Mouse (Mus musculus): ENCODE results near the gene Sgpp2. TPM values are rescaled to one million over a fixed set of nuclear protein-coding genes. Genes with fewer than 3 reads are reported as not detected.

The Sgpp2 gene
- polyA plus RNA-seq, 1 experiment, result not detected

- no peak overlapping the region for H3K4me3 ChIP-seq (ENCODE audit: insufficient read depth, low read depth, low read length)
- H3K4me1 ChIP-seq (ENCODE audit: control insufficient read depth, insufficient read depth, insufficient read length, low read length), result peaks cover 2% of the 10 kb centered on the region
- H3K27ac ChIP-seq (replicated peaks; ENCODE audit: low read depth, low read length), result no peak overlapping the region
Observed at GRCm38 (mm10) chr1:78436445-78436844, 126.3 kb downstream of the Sgpp2 start.

- H3K4me3 ChIP-seq (ENCODE audit: insufficient read depth, low read depth, low read length), result no peak overlapping the region
- H3K27ac ChIP-seq (replicated peaks; ENCODE audit: low read depth, low read length), result no peak overlapping the region; the same call in 1 of the 2 replicates
- peaks cover 2% of the 10 kb centered on the region for H3K4me1 ChIP-seq (ENCODE audit: control insufficient read depth, insufficient read depth, insufficient read length, low read length)
Observed at GRCm38 (mm10) chr1:78437150-78437549, 127.0 kb downstream of the Sgpp2 start.

GRCm38 (mm10) chr1:78440716-78441115 is 130.6 kb downstream of the Sgpp2 start:
- Histone ChIP-seq H3K4me1 (ENCODE audit: control insufficient read depth, insufficient read depth, insufficient read length, low read length) (peaks cover 2% of the 10 kb centered on the region), H3K4me3 (ENCODE audit: insufficient read depth, low read depth, low read length) (no peak overlapping the region), H3K27ac (replicated peaks; ENCODE audit: low read depth, low read length) (no peak overlapping the region)

GRCm38 (mm10) chr1:78443056-78443455 is 132.9 kb downstream of the Sgpp2 start:
- Histone ChIP-seq H3K4me1 (ENCODE audit: control insufficient read depth, insufficient read depth, insufficient read length, low read length) (no peaks in the 10 kb centered on the region), H3K4me3 (ENCODE audit: insufficient read depth, low read depth, low read length) (no peak overlapping the region), H3K27ac (replicated peaks; ENCODE audit: low read depth, low read length) (no peak overlapping the region)

GRCm38 (mm10) chr1:78446232-78446631 is 136.1 kb downstream of the Sgpp2 start:
- Histone ChIP-seq H3K4me1 (ENCODE audit: control insufficient read depth, insufficient read depth, insufficient read length, low read length) (no peaks in the 10 kb centered on the region), H3K27ac (replicated peaks; ENCODE audit: low read depth, low read length) (no peak overlapping the region), H3K4me3 (ENCODE audit: insufficient read depth, low read depth, low read length) (no peak overlapping the region)

- H3K4me3 ChIP-seq (ENCODE audit: insufficient read depth, low read depth, low read length), result no peak overlapping the region
- no peak overlapping the region for H3K27ac ChIP-seq (replicated peaks; ENCODE audit: low read depth, low read length)
- no peaks in the 10 kb centered on the region for H3K4me1 ChIP-seq (ENCODE audit: control insufficient read depth, insufficient read depth, insufficient read length, low read length)
Observed at GRCm38 (mm10) chr1:78446742-78447141, 136.6 kb downstream of the Sgpp2 start.

GRCm38 (mm10) chr1:78448091-78448490 is 137.9 kb downstream of the Sgpp2 start:
- Histone ChIP-seq H3K4me3 (ENCODE audit: insufficient read depth, low read depth, low read length) (no peak overlapping the region), H3K27ac (replicated peaks; ENCODE audit: low read depth, low read length) (no peak overlapping the region), H3K4me1 (ENCODE audit: control insufficient read depth, insufficient read depth, insufficient read length, low read length) (no peaks in the 10 kb centered on the region)

- Histone ChIP-seq H3K4me3 (ENCODE audit: insufficient read depth, low read depth, low read length) (no peak overlapping the region), H3K4me1 (ENCODE audit: control insufficient read depth, insufficient read depth, insufficient read length, low read length) (no peaks in the 10 kb centered on the region), H3K27ac (replicated peaks; ENCODE audit: low read depth, low read length) (no peak overlapping the region)
Observed at GRCm38 (mm10) chr1:78451070-78451854, 141.1 kb downstream of the Sgpp2 start.

GRCm38 (mm10) chr1:78452544-78452943 is 142.4 kb downstream of the Sgpp2 start:
- Histone ChIP-seq H3K27ac (replicated peaks; ENCODE audit: low read depth, low read length) (no peak overlapping the region), H3K4me3 (ENCODE audit: insufficient read depth, low read depth, low read length) (no peak overlapping the region), H3K4me1 (ENCODE audit: control insufficient read depth, insufficient read depth, insufficient read length, low read length) (no peaks in the 10 kb centered on the region)

- H3K4me3 ChIP-seq (ENCODE audit: insufficient read depth, low read depth, low read length), result no peak overlapping the region
- no peaks in the 10 kb centered on the region for H3K4me1 ChIP-seq (ENCODE audit: control insufficient read depth, insufficient read depth, insufficient read length, low read length)
- no peak overlapping the region for H3K27ac ChIP-seq (replicated peaks; ENCODE audit: low read depth, low read length)
Observed at GRCm38 (mm10) chr1:78453886-78454285, 143.7 kb downstream of the Sgpp2 start.

- Histone ChIP-seq H3K4me3 (ENCODE audit: insufficient read depth, low read depth, low read length) (no peak overlapping the region), H3K4me1 (ENCODE audit: control insufficient read depth, insufficient read depth, insufficient read length, low read length) (no peaks in the 10 kb centered on the region), H3K27ac (replicated peaks; ENCODE audit: low read depth, low read length) (no peak overlapping the region)
Observed at GRCm38 (mm10) chr1:78454659-78455058, 144.5 kb downstream of the Sgpp2 start.

Other genes with a start within 250 kb of the Sgpp2 start
- gene Pax3, start 113.2 kb upstream of the Sgpp2 start, polyA plus RNA-seq (2012; ENCODE audit: insufficient read depth, insufficient read length, missing spikeins), result not detected in 2 replicates
- 67.6 and 70.1 TPM in 2 replicates for gene Farsb, start 178.6 kb downstream of the Sgpp2 start, polyA plus RNA-seq (2012; ENCODE audit: insufficient read depth, insufficient read length, missing spikeins)
- gene Mogat1, start 200.6 kb downstream of the Sgpp2 start, polyA plus RNA-seq (2012; ENCODE audit: insufficient read depth, insufficient read length, missing spikeins), result 19.9 and 31.2 TPM in 2 replicates
- 2.2 and 3.0 TPM in 2 replicates for gene BC035947, start 201.8 kb downstream of the Sgpp2 start, polyA plus RNA-seq (2012; ENCODE audit: insufficient read depth, insufficient read length, missing spikeins)

All from brown adipose tissue, adult 24 weeks (tissue).